Mouse (Mus musculus) neutrophil, adult 5-6 weeks (primary cell): Measurements from ENCODE around the gene Hsd3b7. TPM values are rescaled to one million over a fixed set of nuclear protein-coding genes. Genes with fewer than 3 reads are reported as not detected.
A peak's percentile ranks its signal among the peaks of the same experiment; 100 is the strongest.

Experiments used
- ATAC-seq: fragments of 151-379, 151-347 bp; 2 replicates; pipeline ENCODE4 v1.8.0; 2017; ENCODE audit warnings: mild to moderate bottlenecking, moderate TSS enrichment; ENCODE audit not compliant: insufficient number of reproducible peaks, poor library complexity, low FRiP score, severe bottlenecking; ENCODE audit errors: extremely low read depth
- total RNA-seq: library from RNA; stranded (forward); fragments of 200-1000 nt; gene quantifications from 2 replicates; pipeline ENCODE4 v1.2.3, GENCODE M21; 2017

The Hsd3b7 gene
- total RNA-seq, 1 experiment from 2014 or later = 4.4 TPM

GRCm38 (mm10) chr7:127842001-127842718 is 41.8 kb downstream of the Hsd3b7 start:
- peak; percentile 80 for ATAC-seq

- ATAC-seq = no peak
Measured at GRCm38 (mm10) chr7:127849973-127850875, 49.8 kb downstream of the Hsd3b7 start.

GRCm38 (mm10) chr7:127850906-127851305 is 50.5 kb downstream of the Hsd3b7 start:
- ATAC-seq = no peak

Other genes with a start within 250 kb of the Hsd3b7 start
- 0.58 and 9.6 TPM in 2 replicates for gene Tmem265, start 239.2 kb upstream of the Hsd3b7 start, total RNA-seq
- gene Phkg2, start 227.3 kb upstream of the Hsd3b7 start, total RNA-seq = 74.8 and 88.3 TPM in 2 replicates
- 11.8 and 16.8 TPM in 2 replicates for gene Ccdc189, start 212.0 kb upstream of the Hsd3b7 start, total RNA-seq
- gene Rnf40, start 211.8 kb upstream of the Hsd3b7 start, total RNA-seq = 127 and 137 TPM in 2 replicates
- gene Zfp629, start 184.8 kb upstream of the Hsd3b7 start, total RNA-seq = 1.7 and 2.2 TPM in 2 replicates
- gene Bcl7c, start 91.7 kb upstream of the Hsd3b7 start, total RNA-seq = 11.6 and 17.4 TPM in 2 replicates
- not detected in 2 replicates for gene Ctf1, start 87.9 kb upstream of the Hsd3b7 start, total RNA-seq
- gene Ctf2, start 68.4 kb upstream of the Hsd3b7 start, total RNA-seq = not detected in 2 replicates
- 9.0 and 9.2 TPM in 2 replicates for gene Fbxl19, start 56.1 kb upstream of the Hsd3b7 start, total RNA-seq
- 35.7 and 42.8 TPM in 2 replicates for gene Orai3, start 30.8 kb upstream of the Hsd3b7 start, total RNA-seq
- gene Setd1a, start 23.9 kb upstream of the Hsd3b7 start, total RNA-seq = 14.4 and 16.7 TPM in 2 replicates
- gene Gm49388, start 15.0 kb upstream of the Hsd3b7 start, total RNA-seq = 3.3 and 3.5 TPM in 2 replicates
- 93.0 and 99.9 TPM in 2 replicates for gene Stx4a, start 23.7 kb downstream of the Hsd3b7 start, total RNA-seq
- gene Stx1b, start 23.9 kb downstream of the Hsd3b7 start, total RNA-seq = not detected in 2 replicates
- 93.1 and 93.5 TPM in 2 replicates for gene Zfp646, start 75.6 kb downstream of the Hsd3b7 start, total RNA-seq
- gene Zfp668, start 76.2 kb downstream of the Hsd3b7 start, total RNA-seq = 6.2 and 12.5 TPM in 2 replicates
- gene Prss53, start 90.4 kb downstream of the Hsd3b7 start, total RNA-seq = not detected in 2 replicates
- not detected in 2 replicates for gene Gm21974, start 94.8 kb downstream of the Hsd3b7 start, total RNA-seq
- 4.8 and 8.5 TPM in 2 replicates for gene Vkorc1, start 95.0 kb downstream of the Hsd3b7 start, total RNA-seq
- gene Bckdk, start 103.5 kb downstream of the Hsd3b7 start, total RNA-seq = 9.6 and 11.6 TPM in 2 replicates
- gene Kat8, start 111.9 kb downstream of the Hsd3b7 start, total RNA-seq = 50.2 and 71.2 TPM in 2 replicates
- gene Prss8, start 129.5 kb downstream of the Hsd3b7 start, total RNA-seq = 0.25 and 1.3 TPM in 2 replicates
- gene Prss36, start 146.1 kb downstream of the Hsd3b7 start, total RNA-seq = 1.2 and 2.0 TPM in 2 replicates
- 121 and 134 TPM in 2 replicates for gene Fus, start 166.9 kb downstream of the Hsd3b7 start, total RNA-seq
- 10.5 and 16.2 TPM in 2 replicates for gene Pycard, start 193.3 kb downstream of the Hsd3b7 start, total RNA-seq
- 0.70 and 0.86 TPM in 2 replicates for gene Trim72, start 203.3 kb downstream of the Hsd3b7 start, total RNA-seq